Mouse (Mus musculus): ENCODE results near the gene Vmn1r202.
"Not testable (repeated sequence)": the region's sequence is repeated elsewhere in the genome, so short reads cannot be mapped to it uniquely, and the experiment has no call there.

Gene Vmn1r202

DNA sequence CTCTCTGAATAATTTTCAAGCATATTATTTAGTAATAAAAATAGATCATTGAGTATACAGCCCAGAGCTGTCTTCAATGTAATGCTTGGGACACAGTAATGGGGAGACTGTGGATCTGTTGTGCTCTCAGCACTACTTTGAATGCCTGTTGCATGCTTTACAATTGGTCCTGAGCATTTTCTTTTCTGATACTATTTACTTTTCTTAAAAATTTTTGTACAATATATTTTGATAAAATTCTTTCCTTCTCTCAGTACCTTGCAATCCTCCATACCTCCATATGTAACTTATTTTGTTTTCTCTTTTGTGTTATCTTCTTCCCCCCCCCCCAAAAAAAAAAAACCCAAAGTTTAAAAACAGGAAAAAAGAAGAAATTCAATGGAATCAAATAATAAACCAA lies at the start of gene Vmn1r202:
TSS of gene Vmn1r202 (minus strand) at position 101 of the 400 bp plus-strand sequence.
- no peak for DNase-seq (ENCODE audit: low spot score in 2 of 2)

DNA sequence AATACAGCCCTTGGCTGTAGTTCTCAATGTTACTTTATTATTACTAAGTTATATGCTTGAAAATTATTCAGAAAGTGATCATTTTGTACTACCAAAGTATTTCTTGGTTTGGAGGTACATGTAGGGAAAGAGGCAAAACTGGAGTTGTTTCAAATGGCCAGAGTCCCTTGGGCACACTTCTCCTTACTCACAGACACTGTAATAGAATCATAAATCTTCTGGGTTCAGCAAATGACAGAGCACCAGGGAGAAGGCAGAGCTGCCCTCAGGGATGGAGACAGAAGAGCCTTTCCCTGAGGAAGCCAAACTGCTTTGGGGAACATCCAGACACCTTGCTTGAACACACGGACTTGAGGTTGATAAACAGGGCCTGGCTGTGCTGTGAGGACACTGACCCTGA lies 47.7 kb upstream of the Vmn1r202 start, which contains the start of gene Vmn1r204:
TSS of gene Vmn1r204 (plus strand) at position 301 of the 400 bp plus-strand sequence.
- not testable (repeated sequence) for DNase-seq (ENCODE audit: low spot score in 2 of 2)

DNA sequence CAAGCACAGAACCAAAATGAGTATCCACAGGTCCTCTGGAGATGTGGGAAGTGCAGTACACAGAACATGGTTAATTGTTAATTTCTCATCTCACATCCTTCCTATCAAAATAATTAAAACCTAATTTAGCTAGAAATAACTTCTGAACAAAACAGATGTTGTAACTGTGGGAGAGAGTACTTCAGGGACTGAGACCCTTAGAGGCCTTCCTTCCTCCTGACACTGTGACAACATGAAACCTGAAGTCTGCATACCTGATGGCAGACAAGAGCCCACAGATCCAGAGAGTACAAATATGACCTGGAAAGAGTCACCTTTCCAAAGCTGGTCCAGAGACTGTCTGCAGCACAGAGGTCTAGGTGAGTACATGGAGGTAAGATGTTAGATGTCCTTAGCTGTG lies 12.6 kb upstream of the Vmn1r202 start, which contains the start of gene Vmn1r203:
TSS of gene Vmn1r203 (plus strand) at position 301 of the 400 bp plus-strand sequence.
- DNase-seq (ENCODE audit: low spot score in 2 of 2): no peak

DNA sequence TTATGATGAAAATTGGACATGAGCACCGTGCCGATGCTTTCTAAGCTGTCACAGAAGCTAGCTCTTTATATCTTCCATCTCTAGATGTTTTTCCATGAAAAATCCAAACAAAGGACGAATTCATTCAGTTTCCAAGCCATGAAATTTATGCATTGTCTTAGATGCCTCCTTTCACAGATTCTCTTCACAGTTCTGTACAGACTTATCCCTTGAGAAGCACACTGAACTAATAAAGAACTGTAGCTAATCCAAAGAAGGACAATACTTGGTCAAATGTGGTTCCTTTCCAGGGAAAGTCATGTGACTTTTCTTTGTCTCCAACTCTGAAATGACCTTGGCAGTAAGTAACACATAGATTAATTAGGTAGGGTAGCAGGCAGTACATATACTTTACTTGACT lies 2.8 kb downstream of the Vmn1r202 start:
- no peak for DNase-seq (ENCODE audit: low spot score in 2 of 2)

DNA sequence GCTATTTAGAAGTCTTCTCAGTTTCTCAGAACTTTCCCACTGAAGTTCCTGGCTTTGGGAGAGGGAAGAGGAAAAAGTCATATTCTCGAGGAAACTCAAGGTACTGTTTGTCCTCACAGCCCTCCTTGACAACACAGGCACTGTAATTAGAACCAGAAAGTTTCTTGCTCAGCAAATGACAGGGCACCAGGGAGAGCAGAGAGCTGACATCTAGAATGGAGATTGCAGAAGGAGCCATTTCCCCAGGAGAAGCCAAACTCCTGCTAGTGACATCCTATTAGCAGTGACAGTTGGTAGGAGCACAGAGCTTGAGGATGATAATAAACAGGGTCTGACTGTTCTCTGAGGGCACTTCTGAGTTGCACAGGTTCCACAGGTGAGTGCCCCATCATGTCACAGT lies 33.6 kb downstream of the Vmn1r202 start, which contains the start of gene Vmn1r201:
TSS of gene Vmn1r201 (plus strand) at position 301 of the 400 bp plus-strand sequence.
- no peak for DNase-seq (ENCODE audit: low spot score in 2 of 2)

DNA sequence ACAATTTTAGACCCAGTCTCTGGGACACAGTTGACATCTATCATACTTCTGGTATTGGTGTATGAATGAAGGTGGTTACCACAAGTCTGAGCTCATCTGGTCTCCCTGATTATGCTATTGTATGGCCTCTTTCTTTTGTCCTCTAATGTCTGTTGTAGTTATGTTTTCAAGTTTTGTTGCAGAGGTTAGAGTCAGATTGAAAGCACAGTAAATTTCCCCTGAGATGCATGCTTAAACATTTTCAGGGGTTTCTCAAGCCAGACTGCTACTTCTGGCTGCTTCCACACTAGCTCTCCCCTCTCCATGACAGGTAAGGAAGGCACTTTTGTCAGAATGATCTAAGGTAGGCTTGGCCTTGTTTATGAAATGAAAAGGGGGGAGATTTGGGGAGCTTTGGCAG lies 50.0 kb downstream of the Vmn1r202 start:
- DNase-seq (ENCODE audit: low spot score in 2 of 2): no peak
